Mouse (Mus musculus) right cerebral cortex, adult 18-20 months (tissue): ENCODE measurements around the gene Gm364.

Source experiments
- DNase-seq: peaks from one replicate; pipeline ENCODE4 v3.0.0; 2022; ENCODE audit warnings: mixed read lengths

Gm364 gene

GRCm38 (mm10) chrX:57408769-57409168 lies at the start of gene Gm364:
Gm364 (plus strand) TSS chrX:57409154.
- DNase-seq, result no peak

GRCm38 (mm10) chrX:57359316-57359715 lies 49.6 kb upstream of the Gm364 start:
- no peak for DNase-seq

- DNase-seq, result no peak
These were observed 43.9 kb upstream of the Gm364 start for GRCm38 (mm10) chrX:57364891-57365569.

GRCm38 (mm10) chrX:57372965-57373364 lies 36.0 kb upstream of the Gm364 start:
- no peak for DNase-seq

- no peak for DNase-seq
These were observed 35.4 kb upstream of the Gm364 start for GRCm38 (mm10) chrX:57373543-57373942.

- no peak for DNase-seq
These were observed 34.9 kb upstream of the Gm364 start for GRCm38 (mm10) chrX:57374029-57374428.

GRCm38 (mm10) chrX:57377096-57377495 lies 31.9 kb upstream of the Gm364 start:
- no peak for DNase-seq

GRCm38 (mm10) chrX:57378579-57378978 lies 30.4 kb upstream of the Gm364 start:
- no peak for DNase-seq

GRCm38 (mm10) chrX:57380915-57381314 lies 28.0 kb upstream of the Gm364 start:
- DNase-seq, result no peak

- DNase-seq, result peak; percentile 87
These were observed 16.3 kb upstream of the Gm364 start, which contains the start of gene Rbmx for GRCm38 (mm10) chrX:57392367-57393246. Rbmx (minus strand) TSS chrX:57393036.

GRCm38 (mm10) chrX:57393412-57393811 lies 15.5 kb upstream of the Gm364 start:
- DNase-seq, result no peak

- DNase-seq, result no peak
These were observed 7.6 kb upstream of the Gm364 start for GRCm38 (mm10) chrX:57401388-57401787.

GRCm38 (mm10) chrX:57403651-57404050 lies 5.3 kb upstream of the Gm364 start:
- no peak for DNase-seq

GRCm38 (mm10) chrX:57431610-57432009 lies 22.7 kb downstream of the Gm364 start:
- no peak for DNase-seq

GRCm38 (mm10) chrX:57433897-57434296 lies 24.9 kb downstream of the Gm364 start:
- DNase-seq, result no peak

GRCm38 (mm10) chrX:57503634-57504033 lies 94.7 kb downstream of the Gm364 start, which contains the start of gene Gpr101:
Gpr101 (minus strand) TSS chrX:57503757.
- peak; percentile 18 for DNase-seq

- no peak for DNase-seq
These were observed 97.3 kb downstream of the Gm364 start for GRCm38 (mm10) chrX:57506247-57506646.

GRCm38 (mm10) chrX:57521117-57522095 lies 112.5 kb downstream of the Gm364 start:
- DNase-seq, result no peak
